Mouse (Mus musculus): ENCODE measurements around the gene Ltb.

- no peak for TF ChIP-seq POLR2A (IDR thresholded peaks at IDR 0.05; ENCODE audit: extremely low read depth, insufficient read depth, low read length)
- TF ChIP-seq CTCF (IDR thresholded peaks at IDR 0.05; ENCODE audit: extremely low read depth, insufficient read depth, low read length) = no peak
These were observed 31.5 kb upstream of the Ltb start for GRCm38 (mm10) chr17:35162730-35163129.
